Mouse (Mus musculus) liver, adult 10 weeks (tissue): ENCODE results near the gene Galnt7. TPM values are rescaled to one million over a fixed set of nuclear protein-coding genes. Genes with fewer than 3 reads are reported as not detected.

Experiments used
- polyA plus RNA-seq: library from polyadenylated mRNA; stranded (reverse); fragments of 350-450 nt; fragmentation: Illumina TruSeq; extraction: RNeasy Lipid Tissue Mini Kit (QIAGEN cat#74804); gene quantifications from one replicate; pipeline ENCODE4 v1.2.3, GENCODE M21; 2014; ENCODE audit warnings: low read depth, low replicate concordance

The Galnt7 gene
- 2.4 TPM for polyA plus RNA-seq

GRCm38 (mm10) chr8:57652456-57653055 is at the start of gene Galnt7:
Gene Galnt7, minus strand, starts transcription at chr8:57653032.

GRCm38 (mm10) chr8:57511316-57512118 is 141.3 kb downstream of the Galnt7 start, which contains the start of gene Hmgb2:
Gene Hmgb2, plus strand, starts transcription at chr8:57511907.

GRCm38 (mm10) chr8:57487441-57488155 is 165.2 kb downstream of the Galnt7 start, which contains the start of gene Sap30:
Gene Sap30, minus strand, starts transcription at chr8:57487860.

Other genes with a start within 250 kb of the Galnt7 start
- not detected for gene Scrg1, start 197.1 kb downstream of the Galnt7 start, polyA plus RNA-seq
- 5.5 TPM for gene Sap30, start 165.2 kb downstream of the Galnt7 start, polyA plus RNA-seq
- gene Hmgb2, start 141.1 kb downstream of the Galnt7 start, polyA plus RNA-seq = 4.5 TPM